Mouse (Mus musculus) megakaryocyte, embryonic 14.5 days (primary cell): ENCODE results near the gene Rab3ip.

Experiments
- FLI1 ChIP-seq: IDR thresholded peaks from 2 replicates; pipeline ENCODE4 v1.6.1; 2012; ENCODE audit warnings: low read length, inconsistent platforms, mixed read lengths
- GATA1 ChIP-seq: IDR thresholded peaks from 3 replicates; pipeline ENCODE4 v1.6.1; 2012; ENCODE audit warnings: mixed read lengths, low read length, inconsistent platforms, borderline replicate concordance

DNA sequence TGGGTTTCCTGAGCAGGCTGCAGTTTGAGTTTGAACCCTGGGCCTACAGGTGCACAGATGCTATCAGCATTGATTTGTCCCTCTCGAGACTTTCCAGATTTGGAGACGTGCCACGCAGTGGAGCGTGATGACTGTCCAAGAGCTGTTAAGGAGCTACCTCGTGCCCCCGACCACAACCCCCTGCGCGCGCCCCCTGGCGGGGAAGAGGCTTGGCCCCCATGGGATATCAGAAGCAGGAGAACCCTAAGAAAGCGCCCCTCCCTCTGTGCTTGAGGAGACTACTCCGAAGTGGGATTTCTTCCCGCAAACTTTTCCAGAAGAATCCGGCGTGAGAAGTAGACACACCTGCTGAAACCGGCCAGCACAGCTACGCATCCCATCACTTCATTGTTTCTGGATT lies 12.2 kb upstream of the Rab3ip start:
- TF ChIP-seq FLI1 = no peak
- no peak for TF ChIP-seq GATA1
